Mouse (Mus musculus): ENCODE data around the gene Dynlrb1. TPM values are rescaled to one million over a fixed set of nuclear protein-coding genes. Genes with fewer than 3 reads are reported as not detected.

The Dynlrb1 gene
- polyA plus RNA-seq (2014; fragmentation: Illumina TruSeq; extraction: RNeasy Lipid Tissue Mini Kit (QIAGEN cat#74804); ENCODE audit: low read depth, low replicate concordance), result 255 TPM

DNA sequence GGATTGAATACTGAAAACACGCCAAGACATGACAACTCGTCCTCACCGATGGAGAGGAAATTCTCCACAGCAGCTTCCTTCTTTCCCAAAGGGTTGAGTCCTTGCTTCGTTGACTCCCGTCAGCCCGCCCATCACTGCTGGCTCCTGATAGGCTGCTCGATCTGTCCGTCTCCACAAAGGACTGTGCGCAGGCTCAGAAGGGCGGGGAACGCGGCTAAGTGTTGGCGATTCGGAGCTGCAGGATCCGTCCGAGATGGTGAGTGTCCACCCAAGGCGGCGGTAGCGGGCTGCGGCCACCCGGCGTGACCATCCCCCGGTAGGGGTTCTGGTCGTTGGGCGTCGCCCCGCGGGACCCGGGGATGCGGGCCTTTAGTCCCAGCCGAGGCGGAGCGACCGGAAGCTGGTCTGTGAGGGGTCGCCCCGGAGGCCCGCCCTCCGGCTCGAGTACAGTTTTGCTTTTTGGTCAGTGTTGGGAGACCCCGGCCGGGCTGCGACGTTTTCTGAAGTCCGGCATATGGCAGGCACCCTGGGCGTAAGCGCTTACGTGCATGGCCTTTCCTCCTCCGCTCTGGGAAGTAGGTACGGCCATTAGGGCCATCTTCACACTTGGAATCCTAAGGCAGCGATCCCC is at the start of gene Dynlrb1:
Gene Dynlrb1, plus strand, starts transcription at position 172 of the 631 bp plus-strand sequence.

DNA sequence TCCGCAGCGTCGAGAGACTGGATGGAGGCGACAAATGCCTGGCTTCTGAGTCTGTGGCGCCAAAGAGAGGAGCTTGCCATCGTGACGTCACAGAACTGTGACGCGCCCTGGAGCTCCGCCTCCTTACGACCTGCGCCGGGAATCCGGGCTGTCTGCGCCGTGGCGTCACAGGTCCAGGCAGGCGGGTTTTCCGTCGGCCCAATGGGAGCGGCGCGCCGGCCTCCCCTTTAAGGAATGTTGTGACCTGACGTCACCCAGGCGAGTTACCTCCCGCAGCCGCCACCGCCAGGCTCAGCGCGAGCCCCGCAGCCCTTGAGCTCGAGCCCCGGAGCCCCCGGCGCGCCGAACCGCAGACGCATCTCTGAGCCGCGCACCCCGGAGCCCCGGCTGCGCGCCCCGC is 39.9 kb downstream of the Dynlrb1 start, which contains the start of gene Map1lc3a:
Gene Map1lc3a, plus strand, starts transcription at position 103 of the 400 bp plus-strand sequence.

Other genes with a start within 250 kb of the Dynlrb1 start
- gene Gm14226, start 218.3 kb upstream of the Dynlrb1 start, polyA plus RNA-seq (2014; fragmentation: Illumina TruSeq; extraction: RNeasy Lipid Tissue Mini Kit (QIAGEN cat#74804); ENCODE audit: low read depth, low replicate concordance), result 1.5 TPM
- gene Ahcy, start 162.0 kb upstream of the Dynlrb1 start, polyA plus RNA-seq (2014; fragmentation: Illumina TruSeq; extraction: RNeasy Lipid Tissue Mini Kit (QIAGEN cat#74804); ENCODE audit: low read depth, low replicate concordance), result 47.4 TPM
- 32.5 TPM for gene Itch, start 103.0 kb upstream of the Dynlrb1 start, polyA plus RNA-seq (2014; fragmentation: Illumina TruSeq; extraction: RNeasy Lipid Tissue Mini Kit (QIAGEN cat#74804); ENCODE audit: low read depth, low replicate concordance)
- 216 TPM for gene Map1lc3a, start 39.8 kb downstream of the Dynlrb1 start, polyA plus RNA-seq (2014; fragmentation: Illumina TruSeq; extraction: RNeasy Lipid Tissue Mini Kit (QIAGEN cat#74804); ENCODE audit: low read depth, low replicate concordance)
- gene Pigu, start 120.9 kb downstream of the Dynlrb1 start, polyA plus RNA-seq (2014; fragmentation: Illumina TruSeq; extraction: RNeasy Lipid Tissue Mini Kit (QIAGEN cat#74804); ENCODE audit: low read depth, low replicate concordance), result 35.5 TPM
- 167 TPM for gene Trp53inp2, start 144.5 kb downstream of the Dynlrb1 start, polyA plus RNA-seq (2014; fragmentation: Illumina TruSeq; extraction: RNeasy Lipid Tissue Mini Kit (QIAGEN cat#74804); ENCODE audit: low read depth, low replicate concordance)
- 27.3 TPM for gene Ncoa6, start 237.4 kb downstream of the Dynlrb1 start, polyA plus RNA-seq (2014; fragmentation: Illumina TruSeq; extraction: RNeasy Lipid Tissue Mini Kit (QIAGEN cat#74804); ENCODE audit: low read depth, low replicate concordance)

All from adipose tissue, adult 10 weeks (tissue).